Mouse (Mus musculus): Measurements from ENCODE around the gene Nol6. TPM values are rescaled to one million over a fixed set of nuclear protein-coding genes. Genes with fewer than 3 reads are reported as not detected.

The Nol6 gene
- polyA plus RNA-seq, 1 experiment from 2014 or later = 19.1 TPM

DNA sequence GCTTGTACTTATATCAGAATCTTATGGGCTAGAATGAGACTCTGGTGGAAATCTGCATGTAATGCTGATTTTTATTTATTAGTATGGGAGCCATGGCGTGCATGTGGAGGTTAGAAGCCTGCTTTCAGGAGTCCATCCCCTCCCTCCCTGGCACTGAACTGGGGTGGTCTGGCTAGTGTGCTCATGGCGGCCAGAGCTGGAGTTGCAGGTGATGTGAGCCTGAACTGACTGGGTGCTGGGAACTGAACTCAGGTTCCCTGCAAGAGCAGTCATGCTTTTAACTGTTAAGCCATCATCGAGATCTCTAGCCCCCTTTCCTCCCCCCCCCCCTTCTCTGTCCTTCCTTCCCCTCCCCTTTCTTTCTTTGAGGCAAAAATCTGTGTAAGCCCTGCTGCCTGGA is 25.6 kb upstream of the Nol6 start:
- Histone ChIP-seq H3K9ac (ENCODE audit: low read length) (no peak overlapping the region), H3K4me1 (ENCODE audit: control insufficient read depth, insufficient read depth, low read length) (no peaks in the 10 kb centered on the region), H3K4me2 (no peak overlapping the region), H3K27ac (ENCODE audit: low read depth, low read length) (no peak overlapping the region), H3K9me3 (ENCODE audit: control insufficient read depth, low read length) (no peaks in the 10 kb centered on the region), H3K36me3 (ENCODE audit: control insufficient read depth, insufficient read depth, low read length) (no peaks in the 10 kb centered on the region), H3K4me3 (ENCODE audit: low read depth, low read length) (no peak overlapping the region), H3K27me3 (ENCODE audit: control insufficient read depth, insufficient read depth, low read length) (no peaks in the 10 kb centered on the region)
- WGBS = 79% methylated on average over 3 of the region's 3 CpGs
- ATAC-seq (ENCODE audit: low FRiP score) (no peak), DNase-seq (ENCODE audit: low spot score, missing footprints) (no peak)

GRCm38 (mm10) chr4:41142601-41143000 is 18.3 kb upstream of the Nol6 start:
- H3K27me3 ChIP-seq (ENCODE audit: control insufficient read depth, insufficient read depth, low read length) = no peaks in the 10 kb centered on the region
- no peak overlapping the region for H3K4me3 ChIP-seq (ENCODE audit: low read depth, low read length)
- H3K36me3 ChIP-seq (ENCODE audit: control insufficient read depth, insufficient read depth, low read length) = no peaks in the 10 kb centered on the region; the same call in 1 of the 2 replicates
- DNase-seq (ENCODE audit: low spot score, missing footprints) (no peak), ATAC-seq (ENCODE audit: low FRiP score) (no peak)
- H3K9me3 ChIP-seq (ENCODE audit: control insufficient read depth, low read length) = no peaks in the 10 kb centered on the region
- 92% methylated on average over 2 of the region's 2 CpGs for WGBS
- no peak overlapping the region for H3K27ac ChIP-seq (ENCODE audit: low read depth, low read length)
- H3K9ac ChIP-seq (ENCODE audit: low read length) = no peak overlapping the region
- no peaks in the 10 kb centered on the region for H3K4me1 ChIP-seq (ENCODE audit: control insufficient read depth, insufficient read depth, low read length)
- H3K4me2 ChIP-seq = no peak overlapping the region

DNA sequence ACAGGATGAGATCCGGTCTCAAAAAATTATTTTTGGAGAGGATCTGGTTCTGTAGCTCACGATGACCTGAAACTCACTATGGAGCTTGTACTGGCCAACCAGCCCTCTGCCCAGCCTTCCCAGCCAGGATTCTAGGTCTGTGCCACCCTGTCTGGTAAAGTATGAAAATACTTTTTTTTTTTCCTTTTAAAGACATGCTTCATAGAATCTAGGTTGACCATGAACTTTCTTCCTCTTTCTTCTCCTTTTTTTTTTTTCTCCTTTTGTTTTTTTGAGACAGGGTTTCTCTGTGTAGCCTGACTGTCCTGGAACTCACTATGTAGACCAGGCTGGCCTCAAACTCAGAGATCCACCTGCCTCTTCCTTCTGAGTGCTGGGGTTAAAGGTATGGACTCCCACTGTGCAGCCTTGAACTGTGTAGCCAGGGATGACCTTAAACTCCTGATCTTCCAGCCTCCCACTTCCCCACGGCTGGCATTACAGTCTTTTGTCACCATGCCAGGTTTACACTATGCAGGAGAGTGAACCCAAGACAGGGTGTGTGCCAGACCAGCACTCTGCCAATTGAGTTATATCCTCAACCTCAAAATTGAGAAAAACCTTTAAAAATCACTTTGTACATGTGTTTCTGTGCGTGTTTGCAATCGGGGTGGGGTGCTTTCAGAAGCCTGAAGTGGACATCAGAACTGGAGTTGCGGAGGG is 16.1 kb upstream of the Nol6 start:
- H3K36me3 ChIP-seq (ENCODE audit: control insufficient read depth, insufficient read depth, low read length) = no peaks in the 10 kb centered on the region; the same call in 1 of the 2 replicates
- no peaks in the 10 kb centered on the region for H3K9me3 ChIP-seq (ENCODE audit: control insufficient read depth, low read length)
- ATAC-seq (ENCODE audit: low FRiP score) (no peak), DNase-seq (ENCODE audit: low spot score, missing footprints) (no peak)
- no peak overlapping the region for H3K4me2 ChIP-seq
- no peaks in the 10 kb centered on the region for H3K4me1 ChIP-seq (ENCODE audit: control insufficient read depth, insufficient read depth, low read length)
- H3K27me3 ChIP-seq (ENCODE audit: control insufficient read depth, insufficient read depth, low read length) = no peaks in the 10 kb centered on the region
- no peak overlapping the region for H3K4me3 ChIP-seq (ENCODE audit: low read depth, low read length)
- H3K27ac ChIP-seq (ENCODE audit: low read depth, low read length) = no peak overlapping the region
- H3K9ac ChIP-seq (ENCODE audit: low read length) = no peak overlapping the region
- WGBS = 98% methylated on average over 6 of the region's 6 CpGs

GRCm38 (mm10) chr4:41136811-41137210 is 12.6 kb upstream of the Nol6 start:
- ATAC-seq (ENCODE audit: low FRiP score) (no peak), DNase-seq (ENCODE audit: low spot score, missing footprints) (peak; percentile 88)
- Histone ChIP-seq H3K4me3 (ENCODE audit: low read depth, low read length) (peak overlapping the region; percentile 73), H3K27me3 (ENCODE audit: control insufficient read depth, insufficient read depth, low read length) (no peaks in the 10 kb centered on the region), H3K4me2 (peak overlapping the region; percentile 74), H3K36me3 (ENCODE audit: control insufficient read depth, insufficient read depth, low read length) (no peaks in the 10 kb centered on the region; the same call in 1 of the 2 replicates), H3K9me3 (ENCODE audit: control insufficient read depth, low read length) (no peaks in the 10 kb centered on the region), H3K9ac (ENCODE audit: low read length) (peak overlapping the region; percentile 97), H3K4me1 (ENCODE audit: control insufficient read depth, insufficient read depth, low read length) (0 out of 2 replicates have a peak, but pooled peaks cover 4% of the 10 kb centered on the region), H3K27ac (ENCODE audit: low read depth, low read length) (peak overlapping the region; percentile 99)
- WGBS = 0% methylated on average over 8 of the region's 8 CpGs

DNA sequence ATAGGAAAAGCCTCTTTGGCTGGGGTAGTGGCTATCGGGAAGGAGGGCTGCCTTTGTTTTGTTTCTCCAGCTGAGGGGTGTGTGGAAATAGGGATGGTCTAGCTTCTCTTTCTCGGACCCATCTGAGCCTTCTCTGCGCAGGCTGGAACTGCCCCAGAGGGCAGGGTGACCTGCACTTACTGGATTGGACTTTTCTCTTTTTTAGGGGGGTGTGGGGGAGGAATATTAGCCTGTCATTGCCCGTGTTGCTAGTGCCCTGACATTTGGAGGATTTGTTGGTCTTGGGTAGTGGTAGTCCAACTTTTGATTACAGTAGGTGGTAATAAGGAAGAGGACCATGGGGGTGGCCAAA is 12.2 kb upstream of the Nol6 start:
- 0% methylated on average over 4 of the region's 4 CpGs for WGBS
- H3K4me3 ChIP-seq (ENCODE audit: low read depth, low read length) = peak overlapping the region; percentile 73
- no peaks in the 10 kb centered on the region for H3K9me3 ChIP-seq (ENCODE audit: control insufficient read depth, low read length)
- H3K9ac ChIP-seq (ENCODE audit: low read length) = peak overlapping the region; percentile 97
- peak overlapping the region; percentile 99 for H3K27ac ChIP-seq (ENCODE audit: low read depth, low read length)
- H3K4me2 ChIP-seq = peak overlapping the region; percentile 74
- H3K4me1 ChIP-seq (ENCODE audit: control insufficient read depth, insufficient read depth, low read length) = 0 out of 2 replicates have a peak, but pooled peaks cover 4% of the 10 kb centered on the region
- H3K27me3 ChIP-seq (ENCODE audit: control insufficient read depth, insufficient read depth, low read length) = no peaks in the 10 kb centered on the region
- ATAC-seq (ENCODE audit: low FRiP score) (no peak; the same call in 1 of the 2 replicates), DNase-seq (ENCODE audit: low spot score, missing footprints) (no peak)
- H3K36me3 ChIP-seq (ENCODE audit: control insufficient read depth, insufficient read depth, low read length) = no peaks in the 10 kb centered on the region; the same call in 1 of the 2 replicates

DNA sequence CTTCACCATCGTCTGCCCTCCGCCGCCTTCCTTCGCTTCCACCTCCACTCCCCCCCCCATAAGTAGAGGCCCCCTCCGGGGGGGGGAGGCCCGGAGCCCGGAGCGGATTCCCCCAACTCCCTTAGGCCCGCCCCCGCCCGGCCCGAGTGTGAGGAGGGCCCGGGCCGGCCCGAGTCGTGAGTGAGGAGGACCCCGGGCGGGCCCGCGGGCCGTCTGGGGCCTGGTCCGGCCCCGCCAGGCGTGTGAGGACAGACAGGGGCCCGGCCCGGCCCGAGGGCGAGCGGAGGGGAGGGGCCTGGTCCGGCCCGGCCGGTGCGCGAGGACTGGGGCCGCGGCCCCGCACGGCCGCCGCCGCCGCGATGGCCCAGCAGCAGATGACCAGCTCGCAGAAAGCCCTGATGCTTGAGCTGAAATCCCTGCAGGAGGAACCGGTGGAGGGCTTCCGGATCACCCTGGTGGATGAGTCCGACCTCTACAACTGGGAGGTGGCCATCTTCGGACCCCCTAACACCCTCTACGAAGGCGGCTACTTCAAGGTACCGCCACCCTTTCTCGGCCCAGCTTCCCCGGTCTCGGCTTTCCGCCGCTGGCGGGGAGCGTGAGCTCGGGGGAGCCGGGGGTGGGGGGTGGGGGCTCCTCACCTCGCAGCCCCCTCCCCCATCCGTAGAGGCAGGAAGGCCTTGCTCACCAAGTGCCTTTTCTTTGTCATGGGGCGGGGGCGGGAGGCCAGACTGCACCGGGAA is 11.6 kb upstream of the Nol6 start, which contains the start of gene Ube2r2:
Gene Ube2r2 (plus strand): TSS at position 33 of the 743 bp plus-strand sequence.
- no peaks in the 10 kb centered on the region for H3K27me3 ChIP-seq (ENCODE audit: control insufficient read depth, insufficient read depth, low read length)
- ATAC-seq (ENCODE audit: low FRiP score) (peak; percentile 87), DNase-seq (ENCODE audit: low spot score, missing footprints) (peak; percentile 96)
- peak within 1 kb of the TSS; percentile 74 for H3K4me2 ChIP-seq
- H3K27ac ChIP-seq (ENCODE audit: low read depth, low read length) = peak within 1 kb of the TSS; percentile 99
- H3K9ac ChIP-seq (ENCODE audit: low read length) = peak within 1 kb of the TSS; percentile 97
- H3K4me3 ChIP-seq (ENCODE audit: low read depth, low read length) = peak within 1 kb of the TSS; percentile 73
- H3K4me1 ChIP-seq (ENCODE audit: control insufficient read depth, insufficient read depth, low read length) = 0 out of 2 replicates have a peak, but pooled peaks cover 4% of the 10 kb centered on the region
- no peaks in the 10 kb centered on the region; the same call in 1 of the 2 replicates for H3K36me3 ChIP-seq (ENCODE audit: control insufficient read depth, insufficient read depth, low read length)
- 1% methylated on average over 57 of the region's 65 CpGs for WGBS
- H3K9me3 ChIP-seq (ENCODE audit: control insufficient read depth, low read length) = no peaks in the 10 kb centered on the region

DNA sequence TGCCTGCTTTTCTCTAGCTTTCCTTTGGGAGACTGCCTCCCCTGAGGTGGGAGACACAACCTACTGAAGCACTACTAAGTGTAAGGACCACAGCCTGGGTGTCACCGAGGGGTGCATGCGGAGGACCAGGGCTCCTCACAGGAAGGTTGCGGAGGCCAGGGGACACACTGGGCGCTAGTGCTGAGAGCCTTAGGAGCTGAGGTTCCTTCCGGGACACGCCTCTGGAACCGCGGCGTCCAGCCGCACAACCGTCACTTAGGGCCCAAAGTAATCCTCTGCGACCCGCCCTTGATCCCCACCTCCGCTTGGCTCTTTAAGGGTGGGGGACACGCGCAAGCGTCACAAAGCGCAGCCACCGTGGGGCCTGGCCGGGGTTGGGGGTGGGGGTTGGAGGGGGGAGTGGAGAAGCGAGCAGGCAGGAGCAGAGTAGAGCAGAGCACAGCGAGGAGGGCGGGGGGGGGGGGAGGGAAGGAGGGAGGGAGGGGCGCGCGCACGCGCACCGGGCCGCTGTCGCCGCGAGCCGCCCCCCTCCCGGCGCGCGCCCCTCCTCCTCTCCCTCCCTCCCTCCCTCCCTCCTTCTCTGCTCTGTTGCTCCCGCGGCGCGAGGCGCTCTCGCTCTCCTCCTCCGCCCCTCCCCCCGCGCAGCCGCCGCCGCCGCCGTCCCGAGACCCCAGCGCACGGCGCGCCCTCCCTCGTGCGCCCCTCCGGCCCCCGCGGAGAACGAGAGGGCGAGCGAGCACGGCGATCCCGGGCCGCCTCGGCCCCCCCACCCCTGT is 10.9 kb upstream of the Nol6 start:
- Histone ChIP-seq H3K36me3 (ENCODE audit: control insufficient read depth, insufficient read depth, low read length) (no peaks in the 10 kb centered on the region), H3K4me2 (peak overlapping the region; percentile 74), H3K4me3 (ENCODE audit: low read depth, low read length) (peak overlapping the region; percentile 73), H3K9ac (ENCODE audit: low read length) (peak overlapping the region; percentile 97), H3K27ac (ENCODE audit: low read depth, low read length) (peak overlapping the region; percentile 99), H3K9me3 (ENCODE audit: control insufficient read depth, low read length) (no peaks in the 10 kb centered on the region), H3K27me3 (ENCODE audit: control insufficient read depth, insufficient read depth, low read length) (no peaks in the 10 kb centered on the region), H3K4me1 (ENCODE audit: control insufficient read depth, insufficient read depth, low read length) (0 out of 2 replicates have a peak, but pooled peaks cover 4% of the 10 kb centered on the region)
- DNase-seq (ENCODE audit: low spot score, missing footprints) = peak; percentile 97
- 1% methylated on average over 24 of the region's 70 CpGs for WGBS
- peak; percentile 94 for ATAC-seq (ENCODE audit: low FRiP score)

DNA sequence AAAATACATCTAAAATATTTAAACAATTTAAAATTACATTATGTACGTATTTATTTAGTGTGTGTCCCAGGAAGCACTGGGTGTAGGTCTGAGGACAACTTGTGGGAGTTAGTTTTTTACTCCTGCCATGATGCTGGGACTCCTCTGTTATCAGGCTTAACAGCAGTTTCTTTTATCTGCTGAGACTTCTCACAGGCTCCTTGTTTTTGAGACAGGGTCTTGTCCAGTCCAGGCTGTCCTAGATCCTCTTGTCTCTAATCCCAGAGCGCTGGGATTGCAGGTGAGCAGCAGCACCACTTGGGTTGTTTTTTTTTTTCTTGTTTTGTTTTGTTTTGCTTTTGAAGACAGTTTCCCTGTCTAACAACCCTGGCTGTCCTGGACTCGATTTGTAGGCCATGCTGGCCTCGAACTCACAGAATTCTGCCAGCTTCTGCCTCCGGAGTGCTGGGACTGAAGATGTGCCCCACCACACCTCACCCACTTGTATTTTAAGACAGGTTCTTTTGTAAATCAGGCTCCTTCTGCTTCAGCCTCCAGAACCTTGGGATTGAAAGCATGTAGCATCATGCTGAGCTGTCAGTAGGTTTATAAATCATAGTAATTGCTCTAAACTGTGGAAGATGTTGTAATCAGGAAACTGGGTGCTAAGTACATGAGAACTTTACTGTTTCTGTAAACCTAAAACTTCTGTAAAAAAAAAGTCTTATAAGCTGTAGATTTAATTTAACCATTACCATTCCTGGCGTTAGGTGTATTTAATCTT is 9.5 kb upstream of the Nol6 start:
- Histone ChIP-seq H3K9ac (ENCODE audit: low read length) (no peak overlapping the region), H3K36me3 (ENCODE audit: control insufficient read depth, insufficient read depth, low read length) (no peaks in the 10 kb centered on the region), H3K27me3 (ENCODE audit: control insufficient read depth, insufficient read depth, low read length) (no peaks in the 10 kb centered on the region), H3K9me3 (ENCODE audit: control insufficient read depth, low read length) (no peaks in the 10 kb centered on the region), H3K4me1 (ENCODE audit: control insufficient read depth, insufficient read depth, low read length) (0 out of 2 replicates have a peak, but pooled peaks cover 4% of the 10 kb centered on the region), H3K4me2 (no peak overlapping the region), H3K27ac (ENCODE audit: low read depth, low read length) (no peak overlapping the region), H3K4me3 (ENCODE audit: low read depth, low read length) (no peak overlapping the region)
- WGBS = 80% methylated on average over 6 of the region's 6 CpGs
- no peak for ATAC-seq (ENCODE audit: low FRiP score)
- DNase-seq (ENCODE audit: low spot score, missing footprints) = no peak

Measured in midbrain, embryonic 11.5 days (tissue).